Mouse (Mus musculus): ENCODE results near the gene Plekhh2.

Gene Plekhh2

GRCm38 (mm10) chr17:84483673-84484320, 27.9 kb upstream of the Plekhh2 start:
- H3K36me3 ChIP-seq (ENCODE audit: insufficient read depth, low read length) = no peaks in the 10 kb centered on the region
- TF ChIP-seq POU5F1 (IDR thresholded peaks at IDR 0.05; ENCODE audit: borderline replicate concordance, low read length) (no peak), NANOG (IDR thresholded peaks at IDR 0.05; ENCODE audit: borderline replicate concordance, low read length) (no peak), CTCF (conservative IDR thresholded peaks at IDR 0.05; ENCODE audit: low read length) (no peak)
- H3K27me3 ChIP-seq (ENCODE audit: insufficient read depth, low read length) = no peaks in the 10 kb centered on the region
- no peak overlapping the region for H3K4me3 ChIP-seq (replicated peaks; ENCODE audit: low read length)
- H3K9me3 ChIP-seq (ENCODE audit: low read length) = peaks cover 16% of the 10 kb centered on the region
- peaks cover 4% of the 10 kb centered on the region; the same call in 1 of the 2 replicates for H3K4me1 ChIP-seq (replicated peaks; ENCODE audit: low read depth, low read length)

DNA sequence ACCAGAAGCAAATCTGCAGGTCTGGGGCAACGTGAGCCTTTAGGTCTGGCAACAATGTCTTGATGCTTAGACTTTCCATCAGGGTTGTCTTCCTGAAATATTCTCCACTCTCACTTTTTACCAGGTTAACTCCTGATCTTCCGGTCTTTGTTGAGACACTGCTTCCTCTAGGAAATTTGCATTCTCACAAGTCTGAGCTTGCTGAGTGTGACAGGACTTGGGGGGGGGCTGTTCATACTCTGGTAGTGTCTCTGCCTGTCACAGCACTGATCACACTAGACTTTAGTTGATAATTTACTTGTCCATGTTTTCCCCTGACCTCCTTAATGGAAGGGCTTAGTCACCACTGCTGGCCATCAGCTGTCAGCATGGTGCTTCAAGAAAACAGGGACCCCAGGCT, 24.3 kb upstream of the Plekhh2 start:
- Histone ChIP-seq H3K4me3 (replicated peaks; ENCODE audit: low read length) (no peak overlapping the region), H3K36me3 (ENCODE audit: insufficient read depth, low read length) (no peaks in the 10 kb centered on the region), H3K9me3 (ENCODE audit: low read length) (no peaks in the 10 kb centered on the region), H3K27me3 (ENCODE audit: insufficient read depth, low read length) (no peaks in the 10 kb centered on the region), H3K4me1 (replicated peaks; ENCODE audit: low read depth, low read length) (peaks cover 12% of the 10 kb centered on the region)
- TF ChIP-seq CTCF (conservative IDR thresholded peaks at IDR 0.05; ENCODE audit: low read length) (no peak), NANOG (IDR thresholded peaks at IDR 0.05; ENCODE audit: borderline replicate concordance, low read length) (no peak), POU5F1 (IDR thresholded peaks at IDR 0.05; ENCODE audit: borderline replicate concordance, low read length) (no peak)

GRCm38 (mm10) chr17:84492255-84492880, 19.3 kb upstream of the Plekhh2 start:
- no peak overlapping the region for H3K4me3 ChIP-seq (replicated peaks; ENCODE audit: low read length)
- TF ChIP-seq CTCF (conservative IDR thresholded peaks at IDR 0.05; ENCODE audit: low read length) = no peak
- no peak for TF ChIP-seq NANOG (IDR thresholded peaks at IDR 0.05; ENCODE audit: borderline replicate concordance, low read length)
- TF ChIP-seq POU5F1 (IDR thresholded peaks at IDR 0.05; ENCODE audit: borderline replicate concordance, low read length) = no peak
- H3K27me3 ChIP-seq (ENCODE audit: insufficient read depth, low read length) = no peaks in the 10 kb centered on the region
- H3K36me3 ChIP-seq (ENCODE audit: insufficient read depth, low read length) = no peaks in the 10 kb centered on the region
- no peaks in the 10 kb centered on the region for H3K9me3 ChIP-seq (ENCODE audit: low read length)
- peaks cover 41% of the 10 kb centered on the region for H3K4me1 ChIP-seq (replicated peaks; ENCODE audit: low read depth, low read length)

GRCm38 (mm10) chr17:84497026-84497425, 14.7 kb upstream of the Plekhh2 start:
- TF ChIP-seq CTCF (conservative IDR thresholded peaks at IDR 0.05; ENCODE audit: low read length) (no peak), NANOG (IDR thresholded peaks at IDR 0.05; ENCODE audit: borderline replicate concordance, low read length) (peak; percentile 13; the same call in 1 of the 2 replicates), POU5F1 (IDR thresholded peaks at IDR 0.05; ENCODE audit: borderline replicate concordance, low read length) (no peak)
- H3K4me3 ChIP-seq (replicated peaks; ENCODE audit: low read length) = no peak overlapping the region
- no peaks in the 10 kb centered on the region for H3K9me3 ChIP-seq (ENCODE audit: low read length)
- no peaks in the 10 kb centered on the region for H3K36me3 ChIP-seq (ENCODE audit: insufficient read depth, low read length)
- no peaks in the 10 kb centered on the region for H3K27me3 ChIP-seq (ENCODE audit: insufficient read depth, low read length)
- H3K4me1 ChIP-seq (replicated peaks; ENCODE audit: low read depth, low read length) = peaks cover 58% of the 10 kb centered on the region

DNA sequence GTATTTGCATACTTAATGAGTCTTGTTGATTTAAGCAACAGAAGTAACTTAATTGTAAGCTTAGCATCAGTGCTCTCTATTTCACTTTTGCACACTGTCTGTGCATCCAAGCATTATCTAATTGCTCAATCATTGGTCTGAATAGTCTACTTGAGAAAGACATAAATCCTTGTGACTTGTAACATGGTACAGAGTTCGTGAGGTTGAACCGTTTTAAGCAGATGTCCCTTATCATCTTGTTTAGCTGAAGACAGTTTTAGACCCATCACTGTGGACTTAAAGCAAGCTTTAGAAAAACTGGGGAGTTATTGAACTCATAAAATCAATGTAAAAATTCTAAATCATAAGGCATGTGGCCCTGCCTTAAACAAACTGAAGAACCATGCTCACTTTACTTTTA, 14.1 kb upstream of the Plekhh2 start:
- Histone ChIP-seq H3K36me3 (ENCODE audit: insufficient read depth, low read length) (no peaks in the 10 kb centered on the region), H3K4me1 (replicated peaks; ENCODE audit: low read depth, low read length) (peaks cover 53% of the 10 kb centered on the region), H3K4me3 (replicated peaks; ENCODE audit: low read length) (no peak overlapping the region), H3K9me3 (ENCODE audit: low read length) (no peaks in the 10 kb centered on the region), H3K27me3 (ENCODE audit: insufficient read depth, low read length) (no peaks in the 10 kb centered on the region)
- TF ChIP-seq POU5F1 (IDR thresholded peaks at IDR 0.05; ENCODE audit: borderline replicate concordance, low read length) (no peak), NANOG (IDR thresholded peaks at IDR 0.05; ENCODE audit: borderline replicate concordance, low read length) (no peak), CTCF (conservative IDR thresholded peaks at IDR 0.05; ENCODE audit: low read length) (no peak)

DNA sequence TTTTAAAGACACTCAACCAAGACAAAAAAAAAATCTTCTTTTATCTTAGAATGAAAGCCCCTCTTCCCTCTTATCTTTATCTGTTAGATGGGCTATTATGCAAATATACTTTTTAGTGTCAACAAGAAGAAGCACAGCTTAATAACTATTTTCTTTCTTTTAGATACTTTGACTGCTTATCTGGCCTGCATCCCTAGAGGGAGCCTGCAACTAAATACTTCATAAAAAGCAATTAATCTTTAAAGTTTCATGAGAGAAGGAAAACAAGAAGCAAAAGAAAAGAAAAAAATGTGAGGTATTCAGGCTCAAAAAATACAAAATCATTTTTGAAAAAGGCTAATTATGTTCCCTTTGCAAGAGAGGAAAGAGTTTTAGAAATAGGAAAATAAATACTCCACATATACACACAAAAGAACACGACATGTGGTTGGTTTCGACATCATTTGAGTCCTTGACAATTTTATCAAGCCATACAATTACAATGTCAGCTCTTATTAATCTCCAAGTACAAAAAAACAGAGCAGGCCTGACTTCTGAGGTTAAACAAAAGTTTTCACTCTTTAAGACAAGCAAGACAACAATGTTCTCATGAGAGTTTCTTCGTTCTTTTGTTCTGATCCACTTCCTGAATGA, 13.6 kb upstream of the Plekhh2 start:
- Histone ChIP-seq H3K27me3 (ENCODE audit: insufficient read depth, low read length) (no peaks in the 10 kb centered on the region), H3K36me3 (ENCODE audit: insufficient read depth, low read length) (no peaks in the 10 kb centered on the region), H3K4me1 (replicated peaks; ENCODE audit: low read depth, low read length) (peaks cover 53% of the 10 kb centered on the region), H3K9me3 (ENCODE audit: low read length) (no peaks in the 10 kb centered on the region), H3K4me3 (replicated peaks; ENCODE audit: low read length) (no peak overlapping the region)
- TF ChIP-seq CTCF (conservative IDR thresholded peaks at IDR 0.05; ENCODE audit: low read length) (no peak), POU5F1 (IDR thresholded peaks at IDR 0.05; ENCODE audit: borderline replicate concordance, low read length) (no peak), NANOG (IDR thresholded peaks at IDR 0.05; ENCODE audit: borderline replicate concordance, low read length) (no peak)

DNA sequence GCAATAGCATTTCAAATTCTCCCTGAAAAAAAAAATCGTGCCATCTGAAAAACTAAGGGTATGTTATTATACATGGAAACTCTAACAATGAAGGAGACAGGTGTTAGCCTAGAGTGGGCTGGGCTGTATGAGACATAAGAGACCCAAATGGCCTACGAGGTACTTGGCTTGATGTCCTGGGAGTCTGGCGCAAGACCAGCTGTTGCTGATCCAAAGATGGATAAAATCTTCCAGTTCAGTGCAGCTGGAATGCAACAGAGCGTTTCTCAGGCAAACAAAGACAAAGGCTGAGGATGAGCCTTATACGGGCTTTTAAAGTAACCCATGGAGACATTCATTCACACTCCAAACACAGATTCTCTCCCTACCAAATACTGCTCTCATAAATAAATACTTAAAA, 13.1 kb upstream of the Plekhh2 start:
- no peak for TF ChIP-seq CTCF (conservative IDR thresholded peaks at IDR 0.05; ENCODE audit: low read length)
- no peak for TF ChIP-seq NANOG (IDR thresholded peaks at IDR 0.05; ENCODE audit: borderline replicate concordance, low read length)
- no peak for TF ChIP-seq POU5F1 (IDR thresholded peaks at IDR 0.05; ENCODE audit: borderline replicate concordance, low read length)
- Histone ChIP-seq H3K9me3 (ENCODE audit: low read length) (no peaks in the 10 kb centered on the region), H3K4me3 (replicated peaks; ENCODE audit: low read length) (no peak overlapping the region), H3K4me1 (replicated peaks; ENCODE audit: low read depth, low read length) (peaks cover 53% of the 10 kb centered on the region), H3K27me3 (ENCODE audit: insufficient read depth, low read length) (no peaks in the 10 kb centered on the region), H3K36me3 (ENCODE audit: insufficient read depth, low read length) (no peaks in the 10 kb centered on the region)

DNA sequence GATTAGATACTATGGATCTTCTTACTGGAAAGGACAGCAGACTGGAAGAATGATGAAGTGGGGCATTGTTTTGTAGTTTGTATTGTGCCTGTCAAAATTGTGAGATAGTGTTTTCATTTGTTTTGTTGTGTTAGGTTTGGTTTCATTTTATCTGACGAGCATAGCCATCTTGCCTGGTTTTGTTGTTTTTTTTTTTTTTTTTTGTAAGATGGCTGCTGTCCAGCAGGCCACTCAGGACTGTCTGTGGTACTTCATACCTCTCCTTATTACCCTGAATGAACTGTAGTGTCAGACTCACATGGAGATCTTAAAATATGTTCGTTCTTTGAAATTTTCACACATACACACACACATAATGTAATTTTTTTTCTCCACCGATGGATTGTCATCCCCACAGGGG, 9.4 kb upstream of the Plekhh2 start:
- H3K9me3 ChIP-seq (ENCODE audit: low read length) = no peaks in the 10 kb centered on the region
- no peak for TF ChIP-seq POU5F1 (IDR thresholded peaks at IDR 0.05; ENCODE audit: borderline replicate concordance, low read length)
- no peak for TF ChIP-seq CTCF (conservative IDR thresholded peaks at IDR 0.05; ENCODE audit: low read length)
- TF ChIP-seq NANOG (IDR thresholded peaks at IDR 0.05; ENCODE audit: borderline replicate concordance, low read length) = no peak
- H3K4me1 ChIP-seq (replicated peaks; ENCODE audit: low read depth, low read length) = peaks cover 38% of the 10 kb centered on the region
- H3K27me3 ChIP-seq (ENCODE audit: insufficient read depth, low read length) = no peaks in the 10 kb centered on the region
- no peak overlapping the region for H3K4me3 ChIP-seq (replicated peaks; ENCODE audit: low read length)
- H3K36me3 ChIP-seq (ENCODE audit: insufficient read depth, low read length) = no peaks in the 10 kb centered on the region
